Mouse (Mus musculus) stomach, adult 2 months (tissue): ENCODE data around the gene Lgr5. TPM values are rescaled to one million over a fixed set of nuclear protein-coding genes. Genes with fewer than 3 reads are reported as not detected.

Experiments used
- polyA plus RNA-seq: library from polyadenylated mRNA; depleted of rRNA; stranded (reverse); fragments of >200 nt; gene quantifications from 2 replicates; pipeline ENCODE4 v1.2.3, GENCODE M21; 2012; rRNA removed

The Lgr5 gene
- 2.8 and 5.6 TPM in 2 replicates for polyA plus RNA-seq

DNA sequence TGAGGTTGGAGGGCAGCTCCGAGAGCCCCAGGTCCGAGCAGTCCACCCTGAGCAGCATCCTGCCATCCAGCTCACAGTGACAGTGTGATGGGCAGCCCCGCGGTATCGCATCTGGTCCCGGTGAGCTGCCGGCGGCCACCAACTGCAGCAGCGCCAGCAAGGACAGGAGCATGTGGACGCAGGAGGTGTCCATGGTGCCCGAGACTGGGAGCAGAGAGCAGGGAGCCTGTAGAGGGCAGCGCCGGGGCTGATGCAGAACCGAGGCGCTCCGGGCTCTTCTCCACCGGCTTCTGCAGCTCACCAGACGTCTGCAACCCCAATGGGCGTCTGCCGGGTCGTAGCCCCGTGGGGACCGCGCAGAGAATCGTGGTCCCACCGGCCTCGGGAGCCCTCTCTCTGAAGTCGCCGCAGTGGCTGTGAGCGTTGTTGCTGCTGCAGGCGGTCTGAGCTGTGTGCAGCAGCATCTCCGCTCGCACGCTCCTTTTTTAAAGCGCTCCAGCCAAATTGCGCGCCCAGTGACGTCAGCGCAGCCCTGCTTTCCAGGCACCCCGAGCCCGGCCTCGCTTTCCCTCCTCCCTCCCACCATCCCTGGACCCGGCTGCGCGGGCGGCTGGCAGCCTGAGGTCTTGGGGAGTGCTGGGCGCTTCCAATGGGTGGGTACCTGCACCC is at the start of gene Lgr5:
TSS of gene Lgr5 (minus strand) at position 480 of the 669 bp plus-strand sequence.

DNA sequence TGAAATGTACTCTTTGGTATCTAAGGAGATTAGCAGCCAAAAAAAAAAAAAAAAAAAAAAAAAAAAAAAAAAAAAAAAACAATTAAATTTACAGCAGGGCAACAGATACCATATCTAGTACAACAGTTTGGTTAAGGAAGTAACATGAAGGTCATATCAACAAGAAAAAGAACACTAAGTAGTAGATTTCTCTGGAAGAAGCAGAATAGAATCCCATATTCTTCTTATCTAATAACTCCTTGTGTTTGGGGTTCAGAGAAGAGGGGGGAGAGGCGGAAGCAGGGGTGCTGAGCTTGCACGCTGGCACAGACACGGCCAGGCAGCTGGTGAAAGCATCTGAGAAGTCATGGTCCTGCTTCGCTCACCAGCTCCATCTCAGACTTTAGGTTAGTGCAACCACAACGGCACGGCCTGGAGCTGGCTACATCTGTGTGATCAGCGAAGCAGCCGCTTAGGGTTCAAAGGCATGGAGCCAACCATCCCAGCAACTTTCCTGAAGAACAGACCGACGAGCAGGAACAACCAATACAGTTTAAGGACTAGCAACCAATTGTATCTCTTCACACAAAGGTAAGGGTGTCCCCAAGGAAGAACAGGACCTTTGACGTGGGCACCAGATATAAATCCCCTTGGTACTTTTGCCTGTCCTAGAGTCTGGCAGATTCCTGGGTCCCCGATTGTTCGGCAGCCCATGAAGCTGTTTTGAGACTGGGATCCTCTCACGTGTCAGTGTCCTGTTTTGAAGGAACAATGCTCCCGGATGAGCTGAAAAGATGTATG is 17.7 kb downstream of the Lgr5 start, which contains the start of gene A930009A15Rik:
TSS of gene A930009A15Rik (plus strand) at position 275 of the 780 bp plus-strand sequence.

Other genes starting within 250 kb of the Lgr5 start
- gene Tmem19, start 225.3 kb downstream of the Lgr5 start, polyA plus RNA-seq = 5.2 and 7.1 TPM in 2 replicates
- gene Thap2, start 203.3 kb downstream of the Lgr5 start, polyA plus RNA-seq = 2.6 and 3.3 TPM in 2 replicates
- gene Zfc3h1, start 202.8 kb downstream of the Lgr5 start, polyA plus RNA-seq = 1.2 and 3.0 TPM in 2 replicates
- not detected in 2 replicates for gene A930009A15Rik, start 17.8 kb downstream of the Lgr5 start, polyA plus RNA-seq
- gene Tspan8, start 229.1 kb upstream of the Lgr5 start, polyA plus RNA-seq = 32.6 and 37.8 TPM in 2 replicates